Mouse (Mus musculus): ENCODE data around the gene Nxpe5. TPM values are rescaled to one million over a fixed set of nuclear protein-coding genes. Genes with fewer than 3 reads are reported as not detected.

Gene Nxpe5
- polyA plus RNA-seq, 1 experiment from 2014 or later = not detected

GRCm38 (mm10) chr5:138233778-138234177, 8.1 kb downstream of the Nxpe5 start:
- no peaks in the 10 kb centered on the region for H3K36me3 ChIP-seq (ENCODE audit: control insufficient read depth, insufficient read depth)
- no peak for ATAC-seq
- H3K4me1 ChIP-seq (replicated peaks; ENCODE audit: control insufficient read depth, insufficient read depth, low read length) = no peaks in the 10 kb centered on the region
- no peak overlapping the region for H3K4me3 ChIP-seq (replicated peaks; ENCODE audit: low read length)
- H3K4me2 ChIP-seq (ENCODE audit: low read length) = no peak overlapping the region
- H3K9me3 ChIP-seq (ENCODE audit: control insufficient read depth, low read length) = no peaks in the 10 kb centered on the region
- no peaks in the 10 kb centered on the region for H3K27me3 ChIP-seq (replicated peaks; ENCODE audit: control insufficient read depth, insufficient read depth, low read length)
- 73% methylated on average over 2 of the region's 2 CpGs for WGBS
- H3K27ac ChIP-seq (ENCODE audit: low read length) = no peak overlapping the region
- no peak overlapping the region for H3K9ac ChIP-seq (replicated peaks; ENCODE audit: low read depth, low read length)

GRCm38 (mm10) chr5:138234224-138234623, 8.5 kb downstream of the Nxpe5 start:
- H3K9ac ChIP-seq (replicated peaks; ENCODE audit: low read depth, low read length) = no peak overlapping the region
- H3K4me2 ChIP-seq (ENCODE audit: low read length) = no peak overlapping the region
- no peaks in the 10 kb centered on the region for H3K27me3 ChIP-seq (replicated peaks; ENCODE audit: control insufficient read depth, insufficient read depth, low read length)
- H3K9me3 ChIP-seq (ENCODE audit: control insufficient read depth, low read length) = no peaks in the 10 kb centered on the region
- no peaks in the 10 kb centered on the region for H3K4me1 ChIP-seq (replicated peaks; ENCODE audit: control insufficient read depth, insufficient read depth, low read length)
- H3K27ac ChIP-seq (ENCODE audit: low read length) = no peak overlapping the region
- H3K36me3 ChIP-seq (ENCODE audit: control insufficient read depth, insufficient read depth) = no peaks in the 10 kb centered on the region
- ATAC-seq = no peak
- H3K4me3 ChIP-seq (replicated peaks; ENCODE audit: low read length) = no peak overlapping the region

GRCm38 (mm10) chr5:138241511-138241910, 15.8 kb downstream of the Nxpe5 start:
- 56% methylated on average over 2 of the region's 2 CpGs for WGBS
- H3K4me1 ChIP-seq (replicated peaks; ENCODE audit: control insufficient read depth, insufficient read depth, low read length) = no peaks in the 10 kb centered on the region

GRCm38 (mm10) chr5:138251144-138251543, 25.4 kb downstream of the Nxpe5 start:
- Histone ChIP-seq H3K27ac (ENCODE audit: low read length) (no peak overlapping the region), H3K9ac (replicated peaks; ENCODE audit: low read depth, low read length) (no peak overlapping the region), H3K27me3 (replicated peaks; ENCODE audit: control insufficient read depth, insufficient read depth, low read length) (no peaks in the 10 kb centered on the region), H3K4me3 (replicated peaks; ENCODE audit: low read length) (no peak overlapping the region), H3K4me1 (replicated peaks; ENCODE audit: control insufficient read depth, insufficient read depth, low read length) (peaks cover 6% of the 10 kb centered on the region), H3K36me3 (ENCODE audit: control insufficient read depth, insufficient read depth) (no peaks in the 10 kb centered on the region), H3K9me3 (ENCODE audit: control insufficient read depth, low read length) (no peaks in the 10 kb centered on the region), H3K4me2 (ENCODE audit: low read length) (no peak overlapping the region)
- WGBS = 85% methylated on average over 12 of the region's 12 CpGs
- ATAC-seq = no peak

More at GRCm38 (mm10) chr5:138241511-138241910, 15.8 kb downstream of the Nxpe5 start:
- Histone ChIP-seq H3K4me2 (ENCODE audit: low read length) (no peak overlapping the region), H3K36me3 (ENCODE audit: control insufficient read depth, insufficient read depth) (no peaks in the 10 kb centered on the region), H3K9ac (replicated peaks; ENCODE audit: low read depth, low read length) (no peak overlapping the region), H3K4me3 (replicated peaks; ENCODE audit: low read length) (no peak overlapping the region), H3K27me3 (replicated peaks; ENCODE audit: control insufficient read depth, insufficient read depth, low read length) (no peaks in the 10 kb centered on the region), H3K27ac (ENCODE audit: low read length) (no peak overlapping the region), H3K9me3 (ENCODE audit: control insufficient read depth, low read length) (no peaks in the 10 kb centered on the region)
- no peak for ATAC-seq

- Histone ChIP-seq H3K4me2 (ENCODE audit: low read length) (no peak overlapping the region), H3K4me3 (replicated peaks; ENCODE audit: low read length) (no peak overlapping the region)
- 94% methylated on average over 3 of the region's 3 CpGs for WGBS
Observed at GRCm38 (mm10) chr5:138253061-138253460, 27.4 kb downstream of the Nxpe5 start.

GRCm38 (mm10) chr5:138255353-138256093, 29.8 kb downstream of the Nxpe5 start, which contains the start of gene Lamtor4:
TSS of gene Lamtor4 (plus strand) at chr5:138255482.
- H3K4me3 ChIP-seq (replicated peaks; ENCODE audit: low read length) = peak within 1 kb of the TSS; percentile 76
- no peaks in the 10 kb centered on the region for H3K27me3 ChIP-seq (replicated peaks; ENCODE audit: control insufficient read depth, insufficient read depth, low read length)
- peak; percentile 100 for ATAC-seq
- peaks cover 14% of the 10 kb centered on the region; the same call in 1 of the 2 replicates for H3K36me3 ChIP-seq (ENCODE audit: control insufficient read depth, insufficient read depth)
- H3K27ac ChIP-seq (ENCODE audit: low read length) = peak within 1 kb of the TSS; percentile 72
- peak within 1 kb of the TSS; percentile 93 for H3K4me2 ChIP-seq (ENCODE audit: low read length)
- H3K4me1 ChIP-seq (replicated peaks; ENCODE audit: control insufficient read depth, insufficient read depth, low read length) = peaks cover 10% of the 10 kb centered on the region
- no peaks in the 10 kb centered on the region for H3K9me3 ChIP-seq (ENCODE audit: control insufficient read depth, low read length)
- under 1% methylated on average over 38 of the region's 38 CpGs for WGBS
- peak within 1 kb of the TSS; percentile 62 for H3K9ac ChIP-seq (replicated peaks; ENCODE audit: low read depth, low read length)

More at GRCm38 (mm10) chr5:138253061-138253460, 27.4 kb downstream of the Nxpe5 start:
- H3K36me3 ChIP-seq (ENCODE audit: control insufficient read depth, insufficient read depth) = no peaks in the 10 kb centered on the region
- no peaks in the 10 kb centered on the region for H3K9me3 ChIP-seq (ENCODE audit: control insufficient read depth, low read length)
- H3K27ac ChIP-seq (ENCODE audit: low read length) = no peak overlapping the region
- no peak for ATAC-seq
- H3K4me1 ChIP-seq (replicated peaks; ENCODE audit: control insufficient read depth, insufficient read depth, low read length) = peaks cover 10% of the 10 kb centered on the region
- no peak overlapping the region for H3K9ac ChIP-seq (replicated peaks; ENCODE audit: low read depth, low read length)
- H3K27me3 ChIP-seq (replicated peaks; ENCODE audit: control insufficient read depth, insufficient read depth, low read length) = no peaks in the 10 kb centered on the region

GRCm38 (mm10) chr5:138256094-138256467, 30.4 kb downstream of the Nxpe5 start:
- Histone ChIP-seq H3K36me3 (ENCODE audit: control insufficient read depth, insufficient read depth) (peaks cover 14% of the 10 kb centered on the region; the same call in 1 of the 2 replicates), H3K9me3 (ENCODE audit: control insufficient read depth, low read length) (no peaks in the 10 kb centered on the region), H3K4me1 (replicated peaks; ENCODE audit: control insufficient read depth, insufficient read depth, low read length) (peaks cover 10% of the 10 kb centered on the region), H3K4me2 (ENCODE audit: low read length) (peak overlapping the region; percentile 93), H3K4me3 (replicated peaks; ENCODE audit: low read length) (peak overlapping the region; percentile 76), H3K27me3 (replicated peaks; ENCODE audit: control insufficient read depth, insufficient read depth, low read length) (no peaks in the 10 kb centered on the region), H3K27ac (ENCODE audit: low read length) (peak overlapping the region; percentile 72), H3K9ac (replicated peaks; ENCODE audit: low read depth, low read length) (peak overlapping the region; percentile 62)
- WGBS = 16% methylated on average over 7 of the region's 7 CpGs
- ATAC-seq = no peak

- Histone ChIP-seq H3K4me1 (replicated peaks; ENCODE audit: control insufficient read depth, insufficient read depth, low read length) (peaks cover 10% of the 10 kb centered on the region), H3K27me3 (replicated peaks; ENCODE audit: control insufficient read depth, insufficient read depth, low read length) (no peaks in the 10 kb centered on the region), H3K4me2 (ENCODE audit: low read length) (no peak overlapping the region), H3K27ac (ENCODE audit: low read length) (no peak overlapping the region), H3K9ac (replicated peaks; ENCODE audit: low read depth, low read length) (no peak overlapping the region), H3K4me3 (replicated peaks; ENCODE audit: low read length) (no peak overlapping the region), H3K36me3 (ENCODE audit: control insufficient read depth, insufficient read depth) (peaks cover 17% of the 10 kb centered on the region), H3K9me3 (ENCODE audit: control insufficient read depth, low read length) (no peaks in the 10 kb centered on the region)
- no peak for ATAC-seq
- WGBS = 91% methylated on average over 10 of the region's 10 CpGs
Observed at GRCm38 (mm10) chr5:138256966-138257584, 31.4 kb downstream of the Nxpe5 start.

GRCm38 (mm10) chr5:138257585-138257978, 31.9 kb downstream of the Nxpe5 start:
- Histone ChIP-seq H3K9me3 (ENCODE audit: control insufficient read depth, low read length) (no peaks in the 10 kb centered on the region), H3K4me3 (replicated peaks; ENCODE audit: low read length) (no peak overlapping the region), H3K27me3 (replicated peaks; ENCODE audit: control insufficient read depth, insufficient read depth, low read length) (no peaks in the 10 kb centered on the region), H3K9ac (replicated peaks; ENCODE audit: low read depth, low read length) (no peak overlapping the region), H3K36me3 (ENCODE audit: control insufficient read depth, insufficient read depth) (peaks cover 17% of the 10 kb centered on the region), H3K4me2 (ENCODE audit: low read length) (no peak overlapping the region), H3K4me1 (replicated peaks; ENCODE audit: control insufficient read depth, insufficient read depth, low read length) (peaks cover 14% of the 10 kb centered on the region), H3K27ac (ENCODE audit: low read length) (no peak overlapping the region)
- ATAC-seq = no peak
- WGBS = 93% methylated on average over 4 of the region's 4 CpGs
